Mouse (Mus musculus): ENCODE data around the gene Lrrc32.

DNA sequence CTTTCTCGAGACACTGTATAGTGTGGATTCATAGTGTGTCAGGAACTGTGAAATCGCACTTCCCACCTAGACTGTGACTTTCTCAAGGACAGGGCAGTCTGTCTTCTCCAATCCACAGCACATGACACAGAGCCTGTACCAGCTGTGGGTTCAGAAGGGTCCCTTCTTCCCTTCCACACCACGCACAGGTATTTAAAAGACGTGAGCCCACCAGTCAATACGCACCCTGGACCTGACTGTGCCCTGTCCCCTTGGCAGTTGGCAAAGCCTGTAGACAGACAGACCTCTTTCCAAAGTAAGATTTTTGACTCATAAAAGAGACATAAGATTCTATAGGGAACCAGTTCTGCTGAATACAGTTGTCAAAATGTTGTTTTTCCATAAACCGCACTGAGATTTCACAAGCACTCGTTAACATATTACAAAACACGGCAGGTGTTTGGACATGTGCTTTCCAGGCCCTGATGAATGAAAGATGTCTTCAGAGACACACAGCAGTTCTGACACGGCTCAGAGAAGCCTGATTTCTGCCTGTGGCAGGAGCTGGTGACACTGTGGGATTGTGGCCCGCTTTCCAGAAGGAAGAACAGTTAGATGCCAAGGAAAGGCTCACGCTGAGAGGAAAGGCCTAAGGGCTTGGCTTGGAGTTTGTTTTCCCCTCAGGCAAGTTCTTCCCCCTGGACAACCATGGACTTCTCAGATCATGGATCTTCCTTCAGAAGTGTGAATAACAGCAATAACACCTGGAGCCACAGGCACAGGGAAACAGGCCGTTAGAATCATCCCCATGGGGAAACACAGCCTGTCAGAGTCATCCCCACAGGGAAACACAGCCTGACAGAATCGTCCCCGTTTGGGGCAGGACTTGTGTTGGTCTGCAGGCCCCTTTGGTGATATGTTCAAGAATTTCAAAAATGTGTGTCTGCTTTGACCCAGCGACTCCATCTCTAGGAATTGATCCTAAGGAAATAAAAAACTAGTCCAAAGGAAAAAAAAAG is 22.2 kb downstream of the Lrrc32 start:
- TF ChIP-seq CTCF (IDR thresholded peaks at IDR 0.05; ENCODE audit: control insufficient read depth, insufficient read depth, insufficient read length) = no peak
- no peak for TF ChIP-seq MAX (IDR thresholded peaks at IDR 0.05)

Data from C2C12 (cell line).